Mouse (Mus musculus) hindbrain, embryonic 15.5 days (tissue): ENCODE measurements at regions not wholly inside any gene's neighbourhood (a gene's known extent, or its start where the extent isn't known, plus 50 kb on each side); places are given as distances from the start of the nearest gene placed in this dataset.
A peak's percentile ranks its signal among the peaks of the same experiment; 100 is the strongest.

ENCODE experiments used
- ATAC-seq: fragments of 200-750 bp; cut with Nextera tagmentation; 2 replicates; pipeline ENCODE4 v1.8.0; 2017; ENCODE audit warnings: low read depth, moderate number of reproducible peaks, moderate TSS enrichment; ENCODE audit not compliant: low FRiP score
- H3K27ac ChIP-seq: fragments of 300-500 bp; sonication (generic); replicated peaks from 2 replicates; pipeline ENCODE4 v1.5.1; 2015; ENCODE audit warnings: mild to moderate bottlenecking, inconsistent platforms
- H3K27me3 ChIP-seq: fragments of 300-500 bp; sonication (generic); 2 replicates; pipeline ENCODE4 v1.6.1; 2015; ENCODE audit warnings: control low read depth, inconsistent platforms
- H3K36me3 ChIP-seq: fragments of 300-500 bp; sonication (generic); 2 replicates; pipeline ENCODE4 v1.6.1; 2015; ENCODE audit warnings: control low read depth, inconsistent platforms
- H3K4me1 ChIP-seq: fragments of 300-500 bp; sonication (generic); replicated peaks from 2 replicates; pipeline ENCODE4 v1.6.1; 2015; ENCODE audit warnings: control low read depth, inconsistent platforms
- H3K4me2 ChIP-seq: fragments of 300-500 bp; sonication (generic); 2 replicates; pipeline ENCODE4 v1.6.1; 2015; ENCODE audit warnings: moderate library complexity, mild to moderate bottlenecking, inconsistent platforms
- H3K4me3 ChIP-seq: fragments of 300-500 bp; sonication (generic); 2 replicates; pipeline ENCODE4 v1.5.1; 2015; ENCODE audit warnings: mild to moderate bottlenecking, inconsistent platforms
- H3K9ac ChIP-seq: fragments of 300-500 bp; sonication (generic); 2 replicates; pipeline ENCODE4 v1.6.1; 2015; ENCODE audit warnings: inconsistent platforms
- H3K9me3 ChIP-seq: fragments of 300-500 bp; sonication (generic); 2 replicates; pipeline ENCODE4 v1.6.1; 2016; ENCODE audit warnings: control low read depth, inconsistent platforms
- WGBS: fragments of 180-500 bp; shearing (Covaris S2); methylation state at CpG from one replicate; pipeline ENCODE4 v1.1.7; 2015; 5-methylcytosine and 5-hydroxymethylcytosine counted together

- Histone ChIP-seq H3K4me2 (no peak overlapping the region), H3K9me3 (no peaks in the 10 kb centered on the region), H3K4me1 (no peaks in the 10 kb centered on the region), H3K27me3 (no peaks in the 10 kb centered on the region), H3K9ac (no peak overlapping the region), H3K4me3 (no peak overlapping the region), H3K36me3 (no peaks in the 10 kb centered on the region), H3K27ac (no peak overlapping the region)
- 85% methylated on average over 10 of the region's 10 CpGs for WGBS
- no peak for ATAC-seq
Observed at GRCm38 (mm10) chr7:136457867-136458448, 436.5 kb upstream of the Mgmt start.

DNA sequence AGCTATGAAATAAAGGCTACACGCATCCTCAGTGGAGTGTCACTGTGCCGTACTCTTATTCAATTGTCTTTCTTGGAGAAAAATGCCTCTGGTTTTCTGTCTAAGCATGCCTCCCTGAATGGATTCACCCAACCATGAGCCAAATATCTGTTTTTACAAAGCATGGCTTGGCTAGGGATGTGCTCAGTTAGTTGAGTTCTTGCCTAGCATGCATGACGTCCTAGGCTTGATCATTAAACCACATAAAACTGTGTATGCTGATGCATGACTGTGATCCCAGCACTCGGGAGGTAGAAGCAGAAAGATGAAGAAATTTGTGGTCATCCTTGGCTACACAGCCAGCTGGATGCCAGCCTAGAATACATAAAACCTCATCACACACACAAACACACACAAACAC, 417.3 kb upstream of the Mgmt start:
- H3K9ac ChIP-seq = no peak overlapping the region
- H3K4me3 ChIP-seq = no peak overlapping the region
- H3K4me2 ChIP-seq = no peak overlapping the region
- H3K27ac ChIP-seq = no peak overlapping the region
- H3K9me3 ChIP-seq = no peaks in the 10 kb centered on the region
- H3K4me1 ChIP-seq = no peaks in the 10 kb centered on the region
- 63% methylated on average over 4 of the region's 4 CpGs for WGBS
- no peak for ATAC-seq
- H3K36me3 ChIP-seq = no peaks in the 10 kb centered on the region
- no peaks in the 10 kb centered on the region for H3K27me3 ChIP-seq

DNA sequence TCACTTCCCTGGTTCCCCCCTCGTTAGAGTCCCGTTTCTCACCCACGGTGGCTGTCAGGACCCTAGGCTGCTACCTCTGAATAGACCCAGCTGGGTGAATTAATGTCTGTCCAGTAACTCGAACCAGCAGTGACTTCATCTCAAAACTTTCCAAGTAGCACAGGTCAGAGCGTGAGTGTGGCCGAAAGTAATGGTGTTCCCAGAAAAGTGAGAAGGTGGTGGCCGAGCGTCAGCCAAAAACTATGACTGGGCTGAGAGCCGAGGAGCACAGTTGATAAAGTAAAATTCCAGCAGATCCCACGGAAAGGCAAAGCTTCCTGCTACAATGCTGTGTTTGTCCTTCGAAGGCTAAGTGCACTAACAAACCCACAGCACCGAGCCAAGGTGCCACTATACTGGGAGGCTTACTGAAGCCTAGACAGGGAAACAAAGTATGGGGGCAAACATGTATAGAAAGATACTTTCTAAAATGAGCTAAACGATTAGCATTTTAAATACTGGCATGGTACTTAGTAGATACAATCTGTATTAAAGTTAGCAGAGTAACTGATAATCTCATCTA, 413.7 kb upstream of the Mgmt start:
- no peak for ATAC-seq
- 66% methylated on average over 13 of the region's 13 CpGs for WGBS
- H3K27me3 ChIP-seq = peaks cover 4% of the 10 kb centered on the region; the same call in 1 of the 2 replicates
- H3K27ac ChIP-seq = no peak overlapping the region
- no peaks in the 10 kb centered on the region for H3K36me3 ChIP-seq
- peaks cover 7% of the 10 kb centered on the region; the same call in 1 of the 2 replicates for H3K4me1 ChIP-seq
- H3K9me3 ChIP-seq = no peaks in the 10 kb centered on the region
- no peak overlapping the region for H3K9ac ChIP-seq
- H3K4me2 ChIP-seq = no peak overlapping the region
- H3K4me3 ChIP-seq = no peak overlapping the region

DNA sequence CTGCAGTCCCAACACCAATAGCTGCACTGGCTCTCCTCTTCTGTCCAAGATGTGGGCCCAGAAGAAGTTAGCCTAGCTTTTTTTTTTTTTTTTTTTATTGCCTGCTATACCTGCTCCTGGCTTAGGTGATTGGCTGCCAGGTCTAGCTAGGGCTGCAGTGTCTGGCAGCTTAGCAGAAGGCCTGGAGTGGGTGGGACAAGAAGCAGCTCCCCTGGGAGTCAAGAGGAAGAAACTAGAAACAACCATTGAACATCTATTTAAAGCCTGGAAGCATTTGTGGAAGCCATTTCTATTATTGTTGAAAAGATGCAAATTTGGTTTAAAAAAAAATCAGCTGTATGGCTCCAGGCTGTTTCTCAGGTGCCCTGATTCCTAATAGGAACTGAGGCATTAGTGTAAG, 411.2 kb upstream of the Mgmt start:
- no peak overlapping the region for H3K4me3 ChIP-seq
- peaks cover 4% of the 10 kb centered on the region; the same call in 1 of the 2 replicates for H3K27me3 ChIP-seq
- H3K4me1 ChIP-seq = peaks cover 14% of the 10 kb centered on the region
- no peaks in the 10 kb centered on the region for H3K36me3 ChIP-seq
- no peak overlapping the region for H3K27ac ChIP-seq
- no peak overlapping the region for H3K9ac ChIP-seq
- ATAC-seq = no peak
- no peaks in the 10 kb centered on the region for H3K9me3 ChIP-seq
- H3K4me2 ChIP-seq = no peak overlapping the region

GRCm38 (mm10) chr7:136487556-136487955, 406.9 kb upstream of the Mgmt start:
- peak overlapping the region; percentile 73; the same call in 1 of the 2 replicates for H3K27ac ChIP-seq
- H3K4me2 ChIP-seq = no peak overlapping the region
- no peak for ATAC-seq
- no peaks in the 10 kb centered on the region for H3K9me3 ChIP-seq
- peaks cover 4% of the 10 kb centered on the region; the same call in 1 of the 2 replicates for H3K27me3 ChIP-seq
- H3K36me3 ChIP-seq = no peaks in the 10 kb centered on the region
- H3K4me3 ChIP-seq = no peak overlapping the region
- H3K4me1 ChIP-seq = peaks cover 44% of the 10 kb centered on the region
- 56% methylated on average over 5 of the region's 5 CpGs for WGBS
- no peak overlapping the region for H3K9ac ChIP-seq

- Histone ChIP-seq H3K4me2 (no peak overlapping the region), H3K36me3 (no peaks in the 10 kb centered on the region), H3K9me3 (no peaks in the 10 kb centered on the region), H3K4me1 (peaks cover 61% of the 10 kb centered on the region), H3K27me3 (peaks cover 5% of the 10 kb centered on the region; the same call in 1 of the 2 replicates), H3K4me3 (no peak overlapping the region), H3K9ac (no peak overlapping the region), H3K27ac (no peak overlapping the region)
- 52% methylated on average over 3 of the region's 3 CpGs for WGBS
- no peak for ATAC-seq
Observed at GRCm38 (mm10) chr7:136494862-136495261, 399.6 kb upstream of the Mgmt start.

DNA sequence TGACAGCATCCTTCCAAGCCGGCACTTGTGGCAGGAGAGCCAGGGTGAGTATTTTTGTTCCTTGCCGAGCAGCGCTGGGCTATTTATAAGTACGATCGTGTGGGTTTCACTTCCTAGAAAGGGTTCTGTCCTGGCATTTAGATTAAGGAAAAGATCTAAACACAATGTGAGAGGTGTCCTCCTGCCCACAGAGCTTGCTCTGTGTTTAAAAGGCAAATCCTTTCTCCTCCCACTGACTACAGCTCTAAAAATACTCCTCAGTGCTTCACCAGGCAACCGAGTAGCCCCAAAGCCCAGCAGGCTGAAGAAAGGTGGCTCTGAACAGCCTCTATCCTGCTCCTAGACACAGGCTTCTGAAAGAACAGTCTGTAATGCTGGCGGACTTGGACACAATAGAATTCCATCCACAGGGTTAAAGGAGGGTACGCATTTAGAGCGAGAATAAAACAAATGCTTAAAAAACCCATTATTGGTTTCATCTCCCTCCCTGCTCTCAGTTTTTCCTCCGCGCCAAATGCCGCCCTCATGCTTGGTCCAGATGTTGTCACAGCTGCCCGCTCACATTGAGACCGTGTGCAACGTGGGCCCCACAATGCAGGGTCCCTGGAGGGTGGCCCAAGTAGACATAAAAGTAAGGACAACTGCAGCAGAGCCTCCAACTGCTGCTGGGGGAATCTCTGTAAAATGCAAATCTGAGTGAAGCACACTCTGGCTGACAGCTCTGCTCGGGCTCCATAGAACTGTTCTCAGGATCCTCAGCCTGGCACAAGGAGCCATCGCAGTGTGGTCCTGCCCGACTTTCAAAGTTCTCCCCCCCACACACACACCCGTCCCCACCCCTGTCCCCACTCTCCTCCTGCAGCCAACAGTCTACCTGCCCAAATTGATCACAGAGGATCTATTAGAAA, 397.8 kb upstream of the Mgmt start:
- Histone ChIP-seq H3K9ac (peak overlapping the region; percentile 11; the same call in 1 of the 2 replicates), H3K4me1 (peaks cover 56% of the 10 kb centered on the region), H3K27ac (peak overlapping the region; percentile 65), H3K4me2 (peak overlapping the region; percentile 37), H3K36me3 (no peaks in the 10 kb centered on the region), H3K9me3 (no peaks in the 10 kb centered on the region), H3K4me3 (no peak overlapping the region), H3K27me3 (peaks cover 5% of the 10 kb centered on the region; the same call in 1 of the 2 replicates)
- WGBS = 16% methylated on average over 19 of the region's 19 CpGs
- ATAC-seq = no peak

DNA sequence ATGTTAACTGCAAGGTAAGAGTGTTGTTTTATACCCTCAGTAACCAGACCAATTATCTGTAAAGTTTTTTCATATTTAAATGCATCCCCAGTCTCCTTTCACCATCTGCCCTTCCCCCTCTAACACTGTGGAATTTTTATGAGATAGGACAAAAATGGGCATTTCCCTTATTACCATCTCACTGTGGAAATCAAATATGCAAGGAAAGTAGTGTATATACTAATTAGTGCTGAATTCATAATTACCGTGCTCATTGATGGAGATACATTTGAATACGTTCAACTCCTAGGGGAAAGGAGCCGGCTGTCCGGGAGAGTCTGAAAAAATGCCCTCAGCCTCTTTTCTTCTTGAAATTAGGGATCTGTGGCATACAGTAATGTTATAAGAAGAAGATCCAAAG, 394.4 kb upstream of the Mgmt start:
- no peak overlapping the region for H3K9ac ChIP-seq
- no peak overlapping the region for H3K4me3 ChIP-seq
- no peak overlapping the region for H3K4me2 ChIP-seq
- no peak for ATAC-seq
- peaks cover 5% of the 10 kb centered on the region; the same call in 1 of the 2 replicates for H3K27me3 ChIP-seq
- peak overlapping the region; percentile 43 for H3K27ac ChIP-seq
- no peaks in the 10 kb centered on the region for H3K9me3 ChIP-seq
- no peaks in the 10 kb centered on the region for H3K36me3 ChIP-seq
- 23% methylated on average over 4 of the region's 4 CpGs for WGBS
- H3K4me1 ChIP-seq = peaks cover 63% of the 10 kb centered on the region

DNA sequence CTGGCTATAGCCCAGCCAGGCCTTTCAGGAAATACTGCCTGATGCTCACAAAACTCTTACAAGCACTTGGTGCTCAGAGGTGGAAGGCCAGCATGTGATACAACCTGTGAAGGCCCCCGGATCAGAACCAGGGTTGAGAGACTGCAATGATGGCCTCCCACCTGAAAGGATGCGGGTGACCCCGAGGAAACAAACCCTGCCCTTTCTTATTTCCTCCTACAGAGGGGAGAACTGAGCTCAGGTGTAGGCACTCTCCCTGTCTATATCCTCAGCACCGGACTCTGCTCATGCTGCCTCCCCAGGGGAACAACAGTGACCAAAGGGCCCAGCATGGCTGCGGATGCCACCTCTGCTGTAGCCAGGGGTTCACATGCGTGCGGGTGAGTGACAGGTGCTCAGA, 393.3 kb upstream of the Mgmt start:
- H3K27ac ChIP-seq = peak overlapping the region; percentile 43
- no peak overlapping the region for H3K4me3 ChIP-seq
- H3K4me2 ChIP-seq = no peak overlapping the region
- no peak for ATAC-seq
- WGBS = 80% methylated on average over 7 of the region's 7 CpGs
- H3K27me3 ChIP-seq = peaks cover 5% of the 10 kb centered on the region; the same call in 1 of the 2 replicates
- H3K4me1 ChIP-seq = peaks cover 54% of the 10 kb centered on the region
- no peaks in the 10 kb centered on the region for H3K36me3 ChIP-seq
- H3K9ac ChIP-seq = no peak overlapping the region
- no peaks in the 10 kb centered on the region for H3K9me3 ChIP-seq

- Histone ChIP-seq H3K4me2 (no peak overlapping the region), H3K4me1 (peaks cover 43% of the 10 kb centered on the region), H3K27me3 (peaks cover 5% of the 10 kb centered on the region; the same call in 1 of the 2 replicates), H3K9ac (no peak overlapping the region), H3K9me3 (no peaks in the 10 kb centered on the region), H3K4me3 (no peak overlapping the region), H3K36me3 (no peaks in the 10 kb centered on the region), H3K27ac (peak overlapping the region; percentile 43)
- peak; percentile 34; the same call in 1 of the 2 replicates for ATAC-seq
- 39% methylated on average over 32 of the region's 32 CpGs for WGBS
Observed at GRCm38 (mm10) chr7:136501855-136502847, 392.3 kb upstream of the Mgmt start.

DNA sequence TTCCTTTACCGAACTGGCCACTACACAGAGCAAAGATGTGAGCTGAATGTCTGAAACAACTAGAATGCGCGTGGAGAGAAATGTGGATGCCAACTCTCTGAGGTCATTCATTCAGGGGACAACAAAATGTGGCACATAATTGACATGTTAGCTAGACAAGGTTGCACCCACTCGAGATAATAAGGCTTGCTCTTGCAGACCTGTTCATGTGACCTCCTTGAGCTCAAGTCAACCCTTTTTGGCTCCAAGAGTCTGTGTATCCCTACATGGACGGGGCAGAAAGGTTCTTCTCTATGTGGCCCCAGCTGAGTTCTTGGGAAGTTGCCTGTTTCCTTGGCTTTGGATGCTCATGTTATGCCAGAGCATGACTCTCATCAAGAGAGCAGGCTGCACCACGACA, 383.0 kb upstream of the Mgmt start:
- H3K9ac ChIP-seq = no peak overlapping the region
- 75% methylated on average over 6 of the region's 6 CpGs for WGBS
- H3K9me3 ChIP-seq = no peaks in the 10 kb centered on the region
- no peak for ATAC-seq
- H3K4me1 ChIP-seq = no peaks in the 10 kb centered on the region
- H3K4me2 ChIP-seq = no peak overlapping the region
- no peaks in the 10 kb centered on the region for H3K36me3 ChIP-seq
- H3K4me3 ChIP-seq = no peak overlapping the region
- no peak overlapping the region for H3K27ac ChIP-seq
- H3K27me3 ChIP-seq = no peaks in the 10 kb centered on the region
